Mouse (Mus musculus): ENCODE measurements at regions not wholly inside any gene's neighbourhood (a gene's known extent, or its start where the extent isn't known, plus 50 kb on each side); places are given as distances from the start of the nearest gene placed in this dataset.

DNA sequence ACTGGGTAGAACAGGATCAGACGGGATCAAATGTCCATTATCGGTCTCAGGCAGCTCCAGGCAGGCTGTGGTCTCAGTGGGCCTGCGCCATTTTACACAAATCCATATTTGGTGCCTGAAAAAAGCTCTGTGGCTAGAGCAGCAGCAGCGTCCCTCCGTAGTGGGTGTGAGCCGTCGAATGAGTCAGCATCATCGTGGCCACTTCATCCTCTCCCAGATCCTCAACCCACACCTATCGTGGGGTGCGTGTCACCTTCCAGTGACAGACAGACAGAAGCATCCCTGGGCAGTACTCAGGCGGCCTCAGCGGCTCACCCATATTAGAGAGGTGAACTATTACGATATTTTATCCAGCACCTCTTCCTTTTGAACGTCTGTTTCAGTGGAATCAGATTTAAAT, 233.0 kb upstream of the A430005L14Rik start:
- in situ Hi-C loops (cut with MboI; ENCODE audit: low sequenced_read_pairs in 2 of 2, unreplicated experiment in 2 of 2), result no loop called here
- no peaks in the 10 kb centered on the region for H3K36me3 ChIP-seq (ENCODE audit: control insufficient read depth, insufficient read depth, low read length, poor library complexity, severe bottlenecking)
- no peaks in the 10 kb centered on the region for H3K4me1 ChIP-seq (ENCODE audit: control insufficient read depth in 2 of 2, insufficient read depth in 2 of 2, low read length in 2 of 2, poor library complexity in 1 of 2)
- no peak for DNase-seq (ENCODE audit: low read depth, low spot score)
- H3K4me3 ChIP-seq (ENCODE audit: insufficient read depth in 1 of 2, low read depth in 1 of 2, low read length in 2 of 2, poor library complexity in 1 of 2, severe bottlenecking in 1 of 2), result no peak overlapping the region
- no peak overlapping the region for H3K9ac ChIP-seq (ENCODE audit: insufficient read depth, low read depth, low read length, poor library complexity, severe bottlenecking)
- TF ChIP-seq HCFC1 (IDR thresholded peaks at IDR 0.05; ENCODE audit: borderline replicate concordance, insufficient read depth, low read length) (no peak), CHD2 (IDR thresholded peaks at IDR 0.05; ENCODE audit: low read depth, low read length) (no peak), ZC3H11A (IDR thresholded peaks at IDR 0.05; ENCODE audit: borderline replicate concordance, low read depth, low read length) (no peak), MAFK (IDR thresholded peaks at IDR 0.05; ENCODE audit: insufficient read depth, low read depth, low read length) (no peak), ZNF384 (IDR thresholded peaks at IDR 0.05; ENCODE audit: low read depth, low read length) (no peak)
- no peaks in the 10 kb centered on the region for H3K9me3 ChIP-seq (ENCODE audit: control insufficient read depth, insufficient read depth, low read depth, low read length)
- H3K27ac ChIP-seq (ENCODE audit: insufficient read depth, low read depth, low read length, poor library complexity, severe bottlenecking), result no peak overlapping the region

DNA sequence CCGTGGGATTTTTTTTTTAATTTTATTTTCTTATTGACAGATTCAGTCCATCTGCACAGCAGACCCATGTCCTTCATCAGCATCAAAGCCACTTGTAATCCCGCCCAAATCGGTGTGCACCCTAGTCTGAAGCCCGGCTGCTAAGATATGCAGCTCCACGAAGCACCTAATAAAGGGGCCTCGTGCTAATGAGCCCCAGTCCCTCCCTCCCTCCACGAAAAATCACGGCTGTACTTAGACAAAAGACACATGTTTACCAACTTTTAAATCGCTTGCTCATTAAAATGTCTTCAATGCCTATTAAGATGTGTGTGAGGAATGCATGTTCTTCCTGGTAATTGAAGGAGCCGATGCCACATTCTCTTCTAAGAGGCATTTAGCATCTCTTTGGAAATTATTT, 229.8 kb upstream of the A430005L14Rik start:
- no peak overlapping the region for H3K27ac ChIP-seq (ENCODE audit: insufficient read depth, low read depth, low read length, poor library complexity, severe bottlenecking)
- no peaks in the 10 kb centered on the region for H3K36me3 ChIP-seq (ENCODE audit: control insufficient read depth, insufficient read depth, low read length, poor library complexity, severe bottlenecking)
- H3K4me1 ChIP-seq (ENCODE audit: control insufficient read depth in 2 of 2, insufficient read depth in 2 of 2, low read length in 2 of 2, poor library complexity in 1 of 2), result no peaks in the 10 kb centered on the region
- no peak for TF ChIP-seq HCFC1 (IDR thresholded peaks at IDR 0.05; ENCODE audit: borderline replicate concordance, insufficient read depth, low read length)
- no peak for TF ChIP-seq CHD2 (IDR thresholded peaks at IDR 0.05; ENCODE audit: low read depth, low read length)
- in situ Hi-C loops (cut with MboI; ENCODE audit: low sequenced_read_pairs in 2 of 2, unreplicated experiment in 2 of 2), result no loop called here
- DNase-seq (ENCODE audit: low read depth, low spot score), result no peak
- H3K9ac ChIP-seq (ENCODE audit: insufficient read depth, low read depth, low read length, poor library complexity, severe bottlenecking), result no peak overlapping the region
- H3K9me3 ChIP-seq (ENCODE audit: control insufficient read depth, insufficient read depth, low read depth, low read length), result no peaks in the 10 kb centered on the region
- no peak overlapping the region for H3K4me3 ChIP-seq (ENCODE audit: insufficient read depth in 1 of 2, low read depth in 1 of 2, low read length in 2 of 2, poor library complexity in 1 of 2, severe bottlenecking in 1 of 2)

DNA sequence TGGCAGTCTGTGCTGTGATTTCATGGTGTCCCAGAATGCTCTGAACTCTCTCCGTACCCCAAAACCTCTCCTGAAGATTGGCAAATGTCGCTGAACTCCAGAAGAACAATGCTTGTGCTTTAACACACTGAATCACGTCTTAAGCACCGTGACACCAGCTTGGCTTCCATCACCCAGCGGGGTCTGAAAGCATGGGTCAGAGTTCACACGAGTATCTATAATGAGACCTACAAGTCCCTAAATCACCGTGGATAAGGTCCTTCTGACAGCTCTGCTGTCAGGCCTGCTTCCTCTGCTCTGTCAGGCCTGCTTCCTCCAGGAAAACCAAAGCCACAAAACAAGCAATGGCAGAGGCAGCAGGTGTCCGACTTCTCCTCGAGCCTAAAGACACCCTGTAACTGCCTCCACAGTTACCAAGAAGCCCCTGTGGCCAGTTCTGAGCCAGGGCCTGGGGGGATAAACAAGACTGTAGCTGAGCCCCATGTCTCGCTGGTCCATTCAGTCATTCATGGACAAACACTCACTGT, 229.1 kb upstream of the A430005L14Rik start:
- Histone ChIP-seq H3K4me3 (ENCODE audit: insufficient read depth in 1 of 2, low read depth in 1 of 2, low read length in 2 of 2, poor library complexity in 1 of 2, severe bottlenecking in 1 of 2) (no peak overlapping the region), H3K4me1 (ENCODE audit: control insufficient read depth in 2 of 2, insufficient read depth in 2 of 2, low read length in 2 of 2, poor library complexity in 1 of 2) (no peaks in the 10 kb centered on the region), H3K9ac (ENCODE audit: insufficient read depth, low read depth, low read length, poor library complexity, severe bottlenecking) (no peak overlapping the region), H3K9me3 (ENCODE audit: control insufficient read depth, insufficient read depth, low read depth, low read length) (no peaks in the 10 kb centered on the region), H3K36me3 (ENCODE audit: control insufficient read depth, insufficient read depth, low read length, poor library complexity, severe bottlenecking) (no peaks in the 10 kb centered on the region), H3K27ac (ENCODE audit: insufficient read depth, low read depth, low read length, poor library complexity, severe bottlenecking) (no peak overlapping the region)
- no peak for TF ChIP-seq HCFC1 (IDR thresholded peaks at IDR 0.05; ENCODE audit: borderline replicate concordance, insufficient read depth, low read length)
- TF ChIP-seq ZC3H11A (IDR thresholded peaks at IDR 0.05; ENCODE audit: borderline replicate concordance, low read depth, low read length), result no peak
- no peak for TF ChIP-seq MAFK (IDR thresholded peaks at IDR 0.05; ENCODE audit: insufficient read depth, low read depth, low read length)
- TF ChIP-seq CHD2 (IDR thresholded peaks at IDR 0.05; ENCODE audit: low read depth, low read length), result no peak
- no peak for TF ChIP-seq ZNF384 (IDR thresholded peaks at IDR 0.05; ENCODE audit: low read depth, low read length)
- in situ Hi-C loops (cut with MboI; ENCODE audit: low sequenced_read_pairs in 2 of 2, unreplicated experiment in 2 of 2), result no loop called here
- DNase-seq (ENCODE audit: low read depth, low spot score), result no peak

DNA sequence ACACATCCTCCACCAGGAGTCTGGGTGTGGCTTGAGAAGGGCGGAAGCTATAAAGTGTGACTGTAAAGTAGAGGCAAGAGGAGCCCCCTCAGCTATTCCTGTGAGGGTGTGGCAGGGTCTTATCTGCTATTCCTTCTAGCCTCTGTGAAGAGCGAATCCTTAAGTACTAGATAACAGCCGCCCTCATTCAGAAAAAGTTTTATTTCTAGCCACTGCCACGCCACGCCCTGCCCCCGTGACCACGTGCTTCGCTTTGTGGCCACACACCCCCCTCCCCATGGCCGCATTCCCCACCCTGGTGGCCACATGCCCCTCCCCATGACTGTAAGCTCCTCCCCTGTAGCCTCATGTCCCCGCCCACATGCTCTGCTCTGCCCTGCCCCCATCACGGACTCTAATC, 218.9 kb upstream of the A430005L14Rik start:
- no peak for TF ChIP-seq HCFC1 (IDR thresholded peaks at IDR 0.05; ENCODE audit: borderline replicate concordance, insufficient read depth, low read length)
- Histone ChIP-seq H3K4me3 (ENCODE audit: insufficient read depth in 1 of 2, low read depth in 1 of 2, low read length in 2 of 2, poor library complexity in 1 of 2, severe bottlenecking in 1 of 2) (peak overlapping the region; percentile 3 to 43; a peak in 2 of 4 replicates), H3K9me3 (ENCODE audit: control insufficient read depth, insufficient read depth, low read depth, low read length) (no peaks in the 10 kb centered on the region), H3K36me3 (ENCODE audit: control insufficient read depth, insufficient read depth, low read length, poor library complexity, severe bottlenecking) (no peaks in the 10 kb centered on the region), H3K4me1 (ENCODE audit: control insufficient read depth in 2 of 2, insufficient read depth in 2 of 2, low read length in 2 of 2, poor library complexity in 1 of 2) (peaks cover 7 to 9% of the 10 kb centered on the region in 2 experiments), H3K9ac (ENCODE audit: insufficient read depth, low read depth, low read length, poor library complexity, severe bottlenecking) (no peak overlapping the region; the same call in 1 of the 2 replicates), H3K27ac (ENCODE audit: insufficient read depth, low read depth, low read length, poor library complexity, severe bottlenecking) (no peak overlapping the region)
- in situ Hi-C loops (cut with MboI; ENCODE audit: low sequenced_read_pairs in 2 of 2, unreplicated experiment in 2 of 2), result no loop called here
- peak; percentile 59 for DNase-seq (ENCODE audit: low read depth, low spot score)

DNA sequence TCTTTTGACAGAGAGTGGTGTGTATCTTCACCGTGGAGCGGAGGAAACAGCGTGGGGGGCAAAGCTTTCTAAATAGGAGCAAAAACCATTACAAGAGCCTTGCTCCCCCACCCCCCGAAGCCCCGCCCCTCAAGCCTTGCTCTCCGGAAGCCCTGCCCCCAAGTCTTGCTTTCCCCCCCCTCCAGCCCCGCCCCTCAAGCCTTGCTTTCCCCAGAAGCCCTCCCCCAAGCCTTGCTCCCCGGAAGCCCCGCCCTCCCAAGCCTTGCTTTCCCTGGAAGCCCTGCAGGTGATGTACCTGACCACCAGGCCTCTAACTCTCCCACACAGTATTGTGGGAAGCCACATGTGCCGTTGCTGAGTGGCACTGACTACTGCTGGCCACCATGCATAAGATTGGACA, 214.8 kb upstream of the A430005L14Rik start:
- Histone ChIP-seq H3K4me1 (ENCODE audit: control insufficient read depth in 2 of 2, insufficient read depth in 2 of 2, low read length in 2 of 2, poor library complexity in 1 of 2) (peaks cover 7 to 9% of the 10 kb centered on the region in 2 experiments), H3K9ac (ENCODE audit: insufficient read depth, low read depth, low read length, poor library complexity, severe bottlenecking) (no peak overlapping the region), H3K4me3 (ENCODE audit: insufficient read depth in 1 of 2, low read depth in 1 of 2, low read length in 2 of 2, poor library complexity in 1 of 2, severe bottlenecking in 1 of 2) (no peak overlapping the region), H3K27ac (ENCODE audit: insufficient read depth, low read depth, low read length, poor library complexity, severe bottlenecking) (no peak overlapping the region), H3K9me3 (ENCODE audit: control insufficient read depth, insufficient read depth, low read depth, low read length) (no peaks in the 10 kb centered on the region), H3K36me3 (ENCODE audit: control insufficient read depth, insufficient read depth, low read length, poor library complexity, severe bottlenecking) (no peaks in the 10 kb centered on the region)
- in situ Hi-C loops (cut with MboI; ENCODE audit: low sequenced_read_pairs in 2 of 2, unreplicated experiment in 2 of 2), result no loop called here
- peak; percentile 69 for DNase-seq (ENCODE audit: low read depth, low spot score)
- TF ChIP-seq MAFK (IDR thresholded peaks at IDR 0.05; ENCODE audit: insufficient read depth, low read depth, low read length), result no peak
- TF ChIP-seq HCFC1 (IDR thresholded peaks at IDR 0.05; ENCODE audit: borderline replicate concordance, insufficient read depth, low read length), result no peak
- TF ChIP-seq CHD2 (IDR thresholded peaks at IDR 0.05; ENCODE audit: low read depth, low read length), result no peak
- TF ChIP-seq ZNF384 (IDR thresholded peaks at IDR 0.05; ENCODE audit: low read depth, low read length), result no peak
- TF ChIP-seq ZC3H11A (IDR thresholded peaks at IDR 0.05; ENCODE audit: borderline replicate concordance, low read depth, low read length), result no peak
